Comparison of ENCODE assay signal across 24 mouse cellular contexts in genomic region chr5:125370950-125371693, GRCm38 (mm10). TPM values are rescaled to one million over a fixed set of nuclear protein-coding genes. Genes with fewer than 3 reads are reported as not detected.
DNase-seq lines count a peak whose midpoint lies in the region; ATAC-seq and TF ChIP-seq lines count a peak whose summit lies in the region.
"Had no signal": no experiment of that assay in that cellular context is flagged by ENCODE, and none has a peak within 500 bp of the region (broad histone marks: within the 10 kb centered on the region; RNA-seq: fewer than 3 reads in every experiment).

No protein-coding gene starts in this region.

- no peak for ATAC-seq in liver, embryonic 12.5 days
- ATAC-seq in hindbrain, embryonic 12.5 days (ENCODE audit: low FRiP score) = no peak
- no peak for ATAC-seq in granulocyte monocyte progenitor cell, adult 5-6 weeks (replicated peaks; ENCODE audit: poor library complexity, severe bottlenecking)

- TF ChIP-seq POLR2A in liver, adult 2 months (IDR thresholded peaks at IDR 0.05; ENCODE audit: extremely low read depth, insufficient read depth, low read length) = no peak

- 85% methylated on average over 7 of the region's 7 CpGs for WGBS in liver, adult 2 months
- WGBS in liver, embryonic 12.5 days (ENCODE audit: insufficient replicate concordance) = 59% methylated on average over 7 of the region's 7 CpGs
- WGBS in hindbrain, embryonic 12.5 days = 74% methylated on average over 7 of the region's 7 CpGs

- H3K36me3 ChIP-seq in liver, adult 2 months (ENCODE audit: control insufficient read depth, insufficient read depth, low read length) = no peaks in the 10 kb centered on the region
- no peaks in the 10 kb centered on the region for H3K36me3 ChIP-seq in liver, embryonic 12.5 days
- H3K36me3 ChIP-seq in E14TG2a.4 (ENCODE audit: insufficient read depth, low read length) = no peaks in the 10 kb centered on the region
- H3K36me3 ChIP-seq in hindbrain, embryonic 12.5 days = no peaks in the 10 kb centered on the region
- H3K36me3 ChIP-seq: forebrain, embryonic 10.5 days; limb, embryonic 12.5 days; neural tube, embryonic 12.5 days had no signal

- H3K27me3 ChIP-seq in liver, adult 2 months (ENCODE audit: control insufficient read depth, insufficient read depth, low read length) = no peaks in the 10 kb centered on the region
- no peaks in the 10 kb centered on the region for H3K27me3 ChIP-seq in liver, embryonic 12.5 days (replicated peaks)
- H3K27me3 ChIP-seq in E14TG2a.4 (ENCODE audit: insufficient read depth, low read length) = no peaks in the 10 kb centered on the region
- no peaks in the 10 kb centered on the region for H3K27me3 ChIP-seq in hindbrain, embryonic 12.5 days
- H3K27me3 ChIP-seq: limb, embryonic 12.5 days; neural tube, embryonic 12.5 days had no signal

- no peak overlapping the region for H3K4me2 ChIP-seq in liver, embryonic 12.5 days
- H3K4me2 ChIP-seq in hindbrain, embryonic 12.5 days (replicated peaks) = no peak overlapping the region
- H3K4me2 ChIP-seq: heart, embryonic 11.5 days; hindbrain, embryonic 14.5 days; limb, embryonic 12.5 days; midbrain, embryonic 11.5 days; neural tube, embryonic 12.5 days had no signal

- no peak overlapping the region for H3K4me3 ChIP-seq in gastrocnemius, adult 2 months
- H3K4me3 ChIP-seq in liver, adult 2 months (ENCODE audit: insufficient read depth, low read depth, low read length) = no peak overlapping the region
- no peak overlapping the region for H3K4me3 ChIP-seq in liver, embryonic 12.5 days
- no peak overlapping the region for H3K4me3 ChIP-seq in E14TG2a.4 (replicated peaks; ENCODE audit: low read length)
- no peak overlapping the region for H3K4me3 ChIP-seq in hindbrain, embryonic 12.5 days
- H3K4me3 ChIP-seq: forebrain, embryonic 10.5 days; limb, embryonic 12.5 days; neural tube, embryonic 12.5 days had no signal

- H3K9me3 ChIP-seq in liver, embryonic 12.5 days (replicated peaks) = no peaks in the 10 kb centered on the region
- H3K9me3 ChIP-seq in E14TG2a.4 (ENCODE audit: low read length) = peaks cover 23% of the 10 kb centered on the region
- no peaks in the 10 kb centered on the region for H3K9me3 ChIP-seq in hindbrain, embryonic 12.5 days (replicated peaks)
- H3K9me3 ChIP-seq: forebrain, embryonic 10.5 days; limb, embryonic 12.5 days; neural tube, embryonic 12.5 days had no signal

- no peak overlapping the region for H3K27ac ChIP-seq in gastrocnemius, adult 2 months
- no peak overlapping the region for H3K27ac ChIP-seq in liver, adult 2 months (replicated peaks; ENCODE audit: insufficient read depth, low read depth, low read length)
- H3K27ac ChIP-seq in liver, embryonic 12.5 days = no peak overlapping the region
- H3K27ac ChIP-seq in hindbrain, embryonic 12.5 days = no peak overlapping the region
- H3K27ac ChIP-seq: forebrain, embryonic 10.5 days; hindbrain, embryonic 14.5 days; limb, embryonic 12.5 days; macrophage; neural tube, embryonic 12.5 days had no signal

- no peak for DNase-seq in gastrocnemius, adult 2 months
- no peak for DNase-seq in gastrocnemius, postnatal 14 days
- DNase-seq in liver, adult 2 months (ENCODE audit: extremely low read depth, low read depth, low spot score) = no peak
- peak; percentile 66 for DNase-seq in R1 (ENCODE audit: low read depth, low spot score)
- DNase-seq: cerebellum, adult 8-10 months; gastrocnemius, postnatal 25 days; heart, postnatal 10 days; kidney, adult 11 months; kidney, postnatal 25 days; layer of hippocampus, adult 9-11 months; lung, adult 2 months; right cerebral cortex, postnatal 4 days; thymus, postnatal 14 days had no signal

- no peaks in the 10 kb centered on the region for H3K4me1 ChIP-seq in liver, adult 2 months (ENCODE audit: control insufficient read depth, insufficient read depth, low read length)
- no peaks in the 10 kb centered on the region for H3K4me1 ChIP-seq in liver, embryonic 12.5 days
- H3K4me1 ChIP-seq in E14TG2a.4 (replicated peaks; ENCODE audit: low read depth, low read length) = peaks cover 8% of the 10 kb centered on the region; the same call in 1 of the 2 replicates
- H3K4me1 ChIP-seq in hindbrain, embryonic 12.5 days = no peaks in the 10 kb centered on the region
- H3K4me1 ChIP-seq: forebrain, embryonic 10.5 days; limb, embryonic 12.5 days; neural tube, embryonic 12.5 days had no signal

- H3K9ac ChIP-seq in liver, adult 2 months (ENCODE audit: low read depth, low read length) = no peak overlapping the region
- no peak overlapping the region for H3K9ac ChIP-seq in liver, embryonic 12.5 days
- H3K9ac ChIP-seq in hindbrain, embryonic 12.5 days = no peak overlapping the region
- H3K9ac ChIP-seq: hindbrain, embryonic 14.5 days; limb, embryonic 12.5 days; neural tube, embryonic 12.5 days had no signal

- intact Hi-C loops in gastrocnemius, adult 2 months (cut with DNase I) = no loop called here
- intact Hi-C loops in gastrocnemius, postnatal 14 days (cut with DNase I; ENCODE audit: low total_unique reads) = loop anchor here (5.0 kb wide), 1 partner anchor 474 kb away; no protein-coding TSS in a partner anchor

- peak; percentile 40; the same call in 1 of the 2 replicates for TF ChIP-seq CTCF in gastrocnemius, adult 2 months (IDR thresholded peaks at IDR 0.05)
- TF ChIP-seq CTCF in liver, adult 2 months (IDR thresholded peaks at IDR 0.05; ENCODE audit: low read depth, low read length) = peak; percentile 12; the same call in 1 of the 2 replicates
- peak; percentile 51 for TF ChIP-seq CTCF in E14TG2a.4 (conservative IDR thresholded peaks at IDR 0.05; ENCODE audit: low read length)

- no peaks in the 10 kb centered on the region for H3K79me2 ChIP-seq in liver, adult 2 months (ENCODE audit: control insufficient read depth, insufficient read depth, low read length)

RNA-seq across cellular contexts. Expression of gene Gm10382, which starts 18.0 kb away (rescaled TPM):
- not detected for total RNA-seq in gastrocnemius, adult 2 months (2021)
- total RNA-seq in gastrocnemius, postnatal 14 days (2021) = not detected
- 0.13 TPM in 1 of 2 replicates, not detected in the other for total RNA-seq in liver, adult 2 months (2014; rRNA removed)
- 0.16 and 0.24 TPM in 2 replicates for polyA plus RNA-seq in liver, adult 2 months (2012; rRNA removed)
- polyA plus RNA-seq in liver, embryonic 12.5 days (2016; fragmentation: Nextera tagmentation; extraction: Ambion mirVana) = 0.38 and 0.66 TPM in 2 replicates
- polyA plus RNA-seq in hindbrain, embryonic 12.5 days (2016; fragmentation: Nextera tagmentation; extraction: Ambion mirVana) = 0.58 and 0.82 TPM in 2 replicates
- 0.96 TPM in 1 of 2 replicates, not detected in the other for total RNA-seq in granulocyte monocyte progenitor cell, adult 5-6 weeks (2014; fragmentation: Nextera tagmentation)
- total RNA-seq in granulocyte monocyte progenitor cell, adult 5-6 weeks (2017) = 0.26 TPM in 1 of 2 replicates, not detected in the other
- total RNA-seq: gastrocnemius, postnatal 25 days; heart, postnatal 10 days had no signal
- polyA plus RNA-seq: macrophage had no signal

RNA-seq across cellular contexts. Expression of gene Ubc, which starts 18.9 kb away (rescaled TPM):
- 1,000 to 10,000 TPM; 1,479 to 2,293 TPM for total RNA-seq in gastrocnemius, adult 2 months (2021)
- total RNA-seq in gastrocnemius, postnatal 14 days (2021) = 1,000 to 10,000 TPM in 1 of 2 experiments, 100 to 1,000 TPM in 1; 660 to 1,001 TPM
- 634 and 1,049 TPM in 2 replicates for total RNA-seq in liver, adult 2 months (2014; rRNA removed)
- 990 and 1,297 TPM in 2 replicates for polyA plus RNA-seq in liver, adult 2 months (2012; rRNA removed)
- polyA plus RNA-seq in liver, embryonic 12.5 days (2016; fragmentation: Nextera tagmentation; extraction: Ambion mirVana) = 657 and 673 TPM in 2 replicates
- polyA plus RNA-seq in hindbrain, embryonic 12.5 days (2016; fragmentation: Nextera tagmentation; extraction: Ambion mirVana) = 1,117 and 1,167 TPM in 2 replicates
- 126 and 139 TPM in 2 replicates for total RNA-seq in granulocyte monocyte progenitor cell, adult 5-6 weeks (2014; fragmentation: Nextera tagmentation)
- 236 and 280 TPM in 2 replicates for total RNA-seq in granulocyte monocyte progenitor cell, adult 5-6 weeks (2017)

RNA-seq across cellular contexts. Expression of gene Scarb1, which starts 30.2 kb away (rescaled TPM):
- 10 to 100 TPM; 11.8 to 16.9 TPM for total RNA-seq in gastrocnemius, adult 2 months (2021)
- total RNA-seq in gastrocnemius, postnatal 14 days (2021) = 10 to 100 TPM; 55.0 to 80.1 TPM
- total RNA-seq in liver, adult 2 months (2014; rRNA removed) = 72.4 and 108 TPM in 2 replicates
- polyA plus RNA-seq in liver, adult 2 months (2012; rRNA removed) = 189 and 223 TPM in 2 replicates
- polyA plus RNA-seq in liver, embryonic 12.5 days (2016; fragmentation: Nextera tagmentation; extraction: Ambion mirVana) = 87.1 and 88.8 TPM in 2 replicates
- polyA plus RNA-seq in hindbrain, embryonic 12.5 days (2016; fragmentation: Nextera tagmentation; extraction: Ambion mirVana) = 28.6 and 29.7 TPM in 2 replicates
- total RNA-seq in granulocyte monocyte progenitor cell, adult 5-6 weeks (2014; fragmentation: Nextera tagmentation) = 80.2 and 145 TPM in 2 replicates
- total RNA-seq in granulocyte monocyte progenitor cell, adult 5-6 weeks (2017) = 49.0 and 53.9 TPM in 2 replicates
